Mouse (Mus musculus): ENCODE measurements around the gene Myoc.
"Not testable (repeated sequence)": the region's sequence is repeated elsewhere in the genome, so short reads cannot be mapped to it uniquely, and the experiment has no call there.

Gene Myoc

GRCm38 (mm10) chr1:162639051-162639750 lies at the start of gene Myoc:
TSS of gene Myoc (plus strand) at chr1:162639155.
- DNase-seq (ENCODE audit: extremely low read depth, insufficient read length, low spot score), result no peak

GRCm38 (mm10) chr1:162589443-162589842 lies 49.5 kb upstream of the Myoc start:
- DNase-seq (ENCODE audit: extremely low read depth, insufficient read length, low spot score), result no peak

- DNase-seq (ENCODE audit: extremely low read depth, insufficient read length, low spot score), result no peak
Measured at GRCm38 (mm10) chr1:162590415-162590997, 48.4 kb upstream of the Myoc start.

- DNase-seq (ENCODE audit: extremely low read depth, insufficient read length, low spot score), result no peak
Measured at GRCm38 (mm10) chr1:162597379-162598102, 41.4 kb upstream of the Myoc start.

GRCm38 (mm10) chr1:162599617-162600016 lies 39.3 kb upstream of the Myoc start:
- DNase-seq (ENCODE audit: extremely low read depth, insufficient read length, low spot score), result no peak

- DNase-seq (ENCODE audit: extremely low read depth, insufficient read length, low spot score), result no peak
Measured at GRCm38 (mm10) chr1:162601288-162601687, 37.7 kb upstream of the Myoc start.

- DNase-seq (ENCODE audit: extremely low read depth, insufficient read length, low spot score), result no peak
Measured at GRCm38 (mm10) chr1:162608127-162608526, 30.8 kb upstream of the Myoc start.

GRCm38 (mm10) chr1:162609633-162610250 lies 29.2 kb upstream of the Myoc start:
- no peak for DNase-seq (ENCODE audit: extremely low read depth, insufficient read length, low spot score)

- no peak for DNase-seq (ENCODE audit: extremely low read depth, insufficient read length, low spot score)
Measured at GRCm38 (mm10) chr1:162611191-162611590, 27.8 kb upstream of the Myoc start.

- no peak for DNase-seq (ENCODE audit: extremely low read depth, insufficient read length, low spot score)
Measured at GRCm38 (mm10) chr1:162615511-162615910, 23.4 kb upstream of the Myoc start.

GRCm38 (mm10) chr1:162620487-162620886 lies 18.5 kb upstream of the Myoc start:
- no peak for DNase-seq (ENCODE audit: extremely low read depth, insufficient read length, low spot score)

- no peak for DNase-seq (ENCODE audit: extremely low read depth, insufficient read length, low spot score)
Measured at GRCm38 (mm10) chr1:162623895-162624294, 15.1 kb upstream of the Myoc start.

GRCm38 (mm10) chr1:162625229-162625628 lies 13.7 kb upstream of the Myoc start:
- DNase-seq (ENCODE audit: extremely low read depth, insufficient read length, low spot score), result no peak

GRCm38 (mm10) chr1:162627821-162628220 lies 11.1 kb upstream of the Myoc start:
- DNase-seq (ENCODE audit: extremely low read depth, insufficient read length, low spot score), result not testable (repeated sequence)

GRCm38 (mm10) chr1:162628326-162628725 lies 10.6 kb upstream of the Myoc start:
- not testable (repeated sequence) for DNase-seq (ENCODE audit: extremely low read depth, insufficient read length, low spot score)

- DNase-seq (ENCODE audit: extremely low read depth, insufficient read length, low spot score), result not testable (repeated sequence)
Measured at GRCm38 (mm10) chr1:162635291-162635931, 3.5 kb upstream of the Myoc start.

GRCm38 (mm10) chr1:162636516-162636915 lies 2.4 kb upstream of the Myoc start:
- DNase-seq (ENCODE audit: extremely low read depth, insufficient read length, low spot score), result no peak

GRCm38 (mm10) chr1:162638535-162638934 lies 420 bp upstream of the Myoc start:
- no peak for DNase-seq (ENCODE audit: extremely low read depth, insufficient read length, low spot score)

- DNase-seq (ENCODE audit: extremely low read depth, insufficient read length, low spot score), result no peak
Measured at GRCm38 (mm10) chr1:162639861-162640260, 906 bp downstream of the Myoc start.

- no peak for DNase-seq (ENCODE audit: extremely low read depth, insufficient read length, low spot score)
Measured at GRCm38 (mm10) chr1:162642591-162642990, 3.6 kb downstream of the Myoc start.

- peak; percentile 62 for DNase-seq (ENCODE audit: extremely low read depth, insufficient read length, low spot score)
Measured at GRCm38 (mm10) chr1:162643752-162644151, 4.8 kb downstream of the Myoc start.

Data from 3134 (cell line).